Mouse (Mus musculus) stomach, embryonic 15.5 days (tissue): ENCODE measurements around the gene Gtpbp8. TPM values are rescaled to one million over a fixed set of nuclear protein-coding genes. Genes with fewer than 3 reads are reported as not detected.

Experiments used
- polyA plus RNA-seq: library from polyadenylated mRNA; unstranded; fragments of >200 nt; fragmentation: Nextera tagmentation; extraction: Ambion mirVana; gene quantifications from 2 replicates; pipeline ENCODE4 v1.2.1, GENCODE M21; 2015

Gtpbp8 gene
- polyA plus RNA-seq, 1 experiment from 2014 or later, result 30.8 TPM

Other genes with a start within 250 kb of the Gtpbp8 start
- gene Boc, start 187.5 kb downstream of the Gtpbp8 start, polyA plus RNA-seq, result 12.6 and 14.0 TPM in 2 replicates
- gene Nepro, start 22.1 kb downstream of the Gtpbp8 start, polyA plus RNA-seq, result 7.7 and 8.6 TPM in 2 replicates
- gene Cd200r1, start 19.4 kb upstream of the Gtpbp8 start, polyA plus RNA-seq, result 1.3 and 1.7 TPM in 2 replicates
- 0.24 and 0.43 TPM in 2 replicates for gene Cd200r4, start 65.4 kb upstream of the Gtpbp8 start, polyA plus RNA-seq
- 0.17 TPM in 1 of 2 replicates, not detected in the other for gene Cd200r2, start 120.7 kb upstream of the Gtpbp8 start, polyA plus RNA-seq
- gene Cd200r3, start 197.3 kb upstream of the Gtpbp8 start, polyA plus RNA-seq, result 1.4 and 1.6 TPM in 2 replicates